Mouse (Mus musculus) limb, embryonic 15.5 days (tissue): Measurements from ENCODE around the gene Uncx. TPM values are rescaled to one million over a fixed set of nuclear protein-coding genes. Genes with fewer than 3 reads are reported as not detected.

Experiments
- ATAC-seq: fragments of 200-750 bp; cut with Nextera tagmentation; 2 replicates; pipeline ENCODE4 v1.8.0; 2017; ENCODE audit warnings: low read depth, moderate TSS enrichment; ENCODE audit not compliant: insufficient number of reproducible peaks, low FRiP score, low TSS enrichment
- H3K27ac ChIP-seq: fragments of 300-500 bp; sonication (generic); 2 replicates; pipeline ENCODE4 v1.5.1; 2015; ENCODE audit warnings: moderate library complexity, mild to moderate bottlenecking, inconsistent platforms
- H3K27me3 ChIP-seq: fragments of 300-500 bp; sonication (generic); 2 replicates; pipeline ENCODE4 v1.6.1; 2015; ENCODE audit warnings: inconsistent platforms
- H3K36me3 ChIP-seq: fragments of 300-500 bp; sonication (generic); 2 replicates; pipeline ENCODE4 v1.6.1; 2015; ENCODE audit warnings: inconsistent platforms
- H3K4me1 ChIP-seq: fragments of 300-500 bp; sonication (generic); 2 replicates; pipeline ENCODE4 v1.6.1; 2015; ENCODE audit warnings: inconsistent platforms
- H3K4me2 ChIP-seq: fragments of 300-500 bp; sonication (generic); 2 replicates; pipeline ENCODE4 v1.6.1; 2015; ENCODE audit warnings: mild to moderate bottlenecking, inconsistent platforms
- H3K4me3 ChIP-seq: fragments of 300-500 bp; sonication (generic); 2 replicates; pipeline ENCODE4 v1.5.1; 2015; ENCODE audit warnings: mild to moderate bottlenecking, inconsistent platforms
- H3K9ac ChIP-seq: fragments of 300-500 bp; sonication (generic); 2 replicates; pipeline ENCODE4 v1.6.1; 2015; ENCODE audit warnings: inconsistent platforms
- H3K9me3 ChIP-seq: fragments of 300-500 bp; sonication (generic); 2 replicates; pipeline ENCODE4 v1.6.1; 2016; ENCODE audit warnings: inconsistent platforms
- WGBS: fragments of 180-500 bp; shearing (Covaris S2); methylation state at CpG from one replicate; pipeline ENCODE4 v1.1.7; 2015; 5-methylcytosine and 5-hydroxymethylcytosine counted together
- polyA plus RNA-seq: library from polyadenylated mRNA; unstranded; fragments of >200 nt; fragmentation: Nextera tagmentation; extraction: Ambion mirVana; gene quantifications from 2 replicates; pipeline ENCODE4 v1.2.1, GENCODE M21; 2015

Gene Uncx
- polyA plus RNA-seq, result 0.20 and 0.35 TPM in 2 replicates

GRCm38 (mm10) chr5:139543214-139543613 is at the start of gene Uncx:
Gene Uncx (plus strand): TSS chr5:139543494.
- ATAC-seq, result no peak
- H3K27me3 ChIP-seq, result peaks cover 94% of the 10 kb centered on the region
- no peaks in the 10 kb centered on the region for H3K9me3 ChIP-seq
- H3K4me1 ChIP-seq, result peaks cover 40% of the 10 kb centered on the region
- 2% methylated on average over 15 of the region's 15 CpGs for WGBS
- no peak within 1 kb of the TSS for H3K9ac ChIP-seq
- no peak within 1 kb of the TSS for H3K27ac ChIP-seq
- H3K4me2 ChIP-seq, result peak within 1 kb of the TSS; percentile 25; the same call in 1 of the 2 replicates
- no peaks in the 10 kb centered on the region for H3K36me3 ChIP-seq
- peak within 1 kb of the TSS; percentile 19 for H3K4me3 ChIP-seq

GRCm38 (mm10) chr5:139493690-139494089 is 49.6 kb upstream of the Uncx start:
- no peak overlapping the region for H3K27ac ChIP-seq
- no peaks in the 10 kb centered on the region for H3K36me3 ChIP-seq
- no peak overlapping the region for H3K9ac ChIP-seq
- H3K27me3 ChIP-seq, result peaks cover 25% of the 10 kb centered on the region
- no peak overlapping the region for H3K4me3 ChIP-seq
- WGBS, result 39% methylated on average over 5 of the region's 5 CpGs
- H3K9me3 ChIP-seq, result no peaks in the 10 kb centered on the region
- peaks cover 4% of the 10 kb centered on the region; the same call in 1 of the 2 replicates for H3K4me1 ChIP-seq
- H3K4me2 ChIP-seq, result no peak overlapping the region
- ATAC-seq, result no peak

- Histone ChIP-seq H3K4me1 (peaks cover 4% of the 10 kb centered on the region; the same call in 1 of the 2 replicates), H3K4me2 (no peak overlapping the region), H3K9me3 (no peaks in the 10 kb centered on the region), H3K27ac (no peak overlapping the region), H3K36me3 (no peaks in the 10 kb centered on the region), H3K4me3 (no peak overlapping the region), H3K9ac (no peak overlapping the region), H3K27me3 (peaks cover 25% of the 10 kb centered on the region)
- 16% methylated on average over 22 of the region's 22 CpGs for WGBS
- ATAC-seq, result no peak
Observed at GRCm38 (mm10) chr5:139495019-139495669, 48.1 kb upstream of the Uncx start.

GRCm38 (mm10) chr5:139496939-139497338 is 46.4 kb upstream of the Uncx start:
- no peaks in the 10 kb centered on the region for H3K9me3 ChIP-seq
- no peak for ATAC-seq
- H3K4me3 ChIP-seq, result no peak overlapping the region
- H3K4me2 ChIP-seq, result no peak overlapping the region
- H3K27ac ChIP-seq, result no peak overlapping the region
- H3K9ac ChIP-seq, result no peak overlapping the region
- H3K36me3 ChIP-seq, result no peaks in the 10 kb centered on the region
- peaks cover 4% of the 10 kb centered on the region; the same call in 1 of the 2 replicates for H3K4me1 ChIP-seq
- 54% methylated on average over 5 of the region's 5 CpGs for WGBS
- H3K27me3 ChIP-seq, result peaks cover 19% of the 10 kb centered on the region

GRCm38 (mm10) chr5:139498791-139499190 is 44.5 kb upstream of the Uncx start:
- H3K27ac ChIP-seq, result no peak overlapping the region
- no peak overlapping the region for H3K4me3 ChIP-seq
- no peak overlapping the region for H3K9ac ChIP-seq
- no peak overlapping the region for H3K4me2 ChIP-seq
- H3K9me3 ChIP-seq, result no peaks in the 10 kb centered on the region
- peaks cover 4% of the 10 kb centered on the region; the same call in 1 of the 2 replicates for H3K4me1 ChIP-seq
- peaks cover 22% of the 10 kb centered on the region for H3K27me3 ChIP-seq
- no peaks in the 10 kb centered on the region for H3K36me3 ChIP-seq
- ATAC-seq, result no peak
- WGBS, result 62% methylated on average over 5 of the region's 5 CpGs

- WGBS, result 81% methylated on average over 14 of the region's 14 CpGs
Observed at GRCm38 (mm10) chr5:139502281-139502680, 41.0 kb upstream of the Uncx start.

GRCm38 (mm10) chr5:139505073-139505606 is 38.2 kb upstream of the Uncx start:
- H3K4me1 ChIP-seq, result no peaks in the 10 kb centered on the region
- no peak overlapping the region for H3K9ac ChIP-seq
- no peak overlapping the region for H3K4me3 ChIP-seq
- H3K9me3 ChIP-seq, result no peaks in the 10 kb centered on the region
- no peak overlapping the region for H3K4me2 ChIP-seq
- H3K36me3 ChIP-seq, result no peaks in the 10 kb centered on the region
- H3K27me3 ChIP-seq, result peaks cover 33% of the 10 kb centered on the region
- no peak for ATAC-seq
- 7% methylated on average over 12 of the region's 14 CpGs for WGBS
- H3K27ac ChIP-seq, result no peak overlapping the region

More at GRCm38 (mm10) chr5:139502281-139502680, 41.0 kb upstream of the Uncx start:
- Histone ChIP-seq H3K4me2 (no peak overlapping the region), H3K27me3 (peaks cover 28% of the 10 kb centered on the region), H3K9ac (no peak overlapping the region), H3K4me3 (no peak overlapping the region), H3K4me1 (no peaks in the 10 kb centered on the region), H3K9me3 (no peaks in the 10 kb centered on the region), H3K36me3 (no peaks in the 10 kb centered on the region), H3K27ac (no peak overlapping the region)
- ATAC-seq, result no peak

DNA sequence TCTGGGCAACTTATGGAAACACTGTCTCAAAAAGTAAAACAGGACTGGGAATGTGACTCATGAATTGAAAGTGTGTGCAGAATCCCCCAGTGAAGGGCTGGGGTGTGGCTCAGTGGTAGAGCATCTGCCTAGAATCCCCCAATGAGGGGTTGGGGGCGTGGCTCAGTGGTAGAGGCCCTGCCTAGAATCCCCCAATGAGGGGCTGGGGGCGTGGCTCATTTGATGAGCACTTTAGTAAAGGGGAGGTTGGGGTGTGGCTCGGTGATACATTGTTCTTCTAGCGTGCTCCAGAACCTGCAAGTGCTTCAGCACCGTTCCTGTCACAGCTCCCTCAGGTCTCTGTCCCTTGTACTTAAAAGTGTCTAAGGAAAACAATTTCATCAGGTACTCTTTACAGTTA is 37.1 kb upstream of the Uncx start:
- no peak overlapping the region for H3K4me2 ChIP-seq
- no peak overlapping the region for H3K4me3 ChIP-seq
- no peaks in the 10 kb centered on the region for H3K4me1 ChIP-seq
- no peak for ATAC-seq
- 12% methylated on average over 5 of the region's 5 CpGs for WGBS
- no peak overlapping the region for H3K9ac ChIP-seq
- H3K27me3 ChIP-seq, result peaks cover 42% of the 10 kb centered on the region
- H3K27ac ChIP-seq, result no peak overlapping the region
- no peaks in the 10 kb centered on the region for H3K36me3 ChIP-seq
- no peaks in the 10 kb centered on the region for H3K9me3 ChIP-seq

GRCm38 (mm10) chr5:139510682-139511366 is 32.5 kb upstream of the Uncx start:
- WGBS, result 18% methylated on average over 17 of the region's 17 CpGs
- Histone ChIP-seq H3K4me2 (no peak overlapping the region), H3K9me3 (no peaks in the 10 kb centered on the region), H3K9ac (no peak overlapping the region), H3K27ac (no peak overlapping the region), H3K4me3 (no peak overlapping the region), H3K27me3 (peaks cover 25% of the 10 kb centered on the region), H3K36me3 (no peaks in the 10 kb centered on the region), H3K4me1 (no peaks in the 10 kb centered on the region)
- ATAC-seq, result no peak

- Histone ChIP-seq H3K4me2 (no peak overlapping the region), H3K27ac (no peak overlapping the region), H3K4me1 (peaks cover 5% of the 10 kb centered on the region; the same call in 1 of the 2 replicates), H3K27me3 (peaks cover 18% of the 10 kb centered on the region), H3K4me3 (no peak overlapping the region), H3K9ac (no peak overlapping the region), H3K9me3 (no peaks in the 10 kb centered on the region), H3K36me3 (no peaks in the 10 kb centered on the region)
- ATAC-seq, result no peak
- WGBS, result 89% methylated on average over 4 of the region's 4 CpGs
Observed at GRCm38 (mm10) chr5:139512201-139512600, 31.1 kb upstream of the Uncx start.

DNA sequence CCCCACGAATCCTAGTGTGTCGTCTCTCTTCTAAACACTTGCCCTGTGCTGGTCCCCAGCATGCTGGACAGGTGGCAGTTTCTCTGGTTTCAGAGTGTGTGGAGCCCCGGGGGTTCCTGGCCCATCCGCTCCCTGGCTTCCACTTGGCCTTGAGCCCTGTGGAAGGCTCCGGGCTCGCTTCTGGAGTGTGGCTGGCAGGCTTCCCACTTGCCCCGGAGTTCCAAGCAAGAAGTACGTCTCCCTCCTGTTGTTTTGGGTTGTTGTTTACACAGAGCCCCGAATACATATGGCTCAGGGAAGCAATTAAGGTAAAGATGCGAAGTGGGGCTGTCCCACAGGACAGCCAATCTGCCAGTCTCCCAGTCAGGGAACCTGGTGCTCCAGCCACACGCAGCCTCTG is 27.0 kb upstream of the Uncx start:
- no peaks in the 10 kb centered on the region for H3K36me3 ChIP-seq
- H3K9me3 ChIP-seq, result no peaks in the 10 kb centered on the region
- peaks cover 7% of the 10 kb centered on the region; the same call in 1 of the 2 replicates for H3K27me3 ChIP-seq
- H3K9ac ChIP-seq, result no peak overlapping the region
- H3K4me2 ChIP-seq, result peak overlapping the region; percentile 25; the same call in 1 of the 2 replicates
- ATAC-seq, result no peak
- H3K4me3 ChIP-seq, result no peak overlapping the region
- WGBS, result 11% methylated on average over 11 of the region's 11 CpGs
- H3K4me1 ChIP-seq, result peaks cover 14% of the 10 kb centered on the region
- H3K27ac ChIP-seq, result no peak overlapping the region
